Mouse (Mus musculus): ENCODE data around the gene Nfyc. TPM values are rescaled to one million over a fixed set of nuclear protein-coding genes. Genes with fewer than 3 reads are reported as not detected.

The Nfyc gene
- total RNA-seq (2012; rRNA removed) = 47.1 and 62.0 TPM in 2 replicates

- TF ChIP-seq ZC3H11A (IDR thresholded peaks at IDR 0.05; ENCODE audit: borderline replicate concordance, low read depth, low read length) = no peak
- no peak for TF ChIP-seq ZNF384 (IDR thresholded peaks at IDR 0.05; ENCODE audit: low read depth, low read length)
- no peak for TF ChIP-seq CHD2 (IDR thresholded peaks at IDR 0.05; ENCODE audit: low read depth, low read length)
- TF ChIP-seq HCFC1 (IDR thresholded peaks at IDR 0.05; ENCODE audit: borderline replicate concordance, insufficient read depth, low read length) = no peak
- TF ChIP-seq MAFK (IDR thresholded peaks at IDR 0.05; ENCODE audit: insufficient read depth, low read depth, low read length) = no peak
- Histone ChIP-seq H3K4me1 (ENCODE audit: control insufficient read depth in 2 of 2, insufficient read depth in 2 of 2, low read length in 2 of 2, poor library complexity in 1 of 2) (no peaks in the 10 kb centered on the region), H3K27ac (ENCODE audit: insufficient read depth, low read depth, low read length, poor library complexity, severe bottlenecking) (no peak within 1 kb of the TSS), H3K9me3 (ENCODE audit: control insufficient read depth, insufficient read depth, low read depth, low read length) (no peaks in the 10 kb centered on the region), H3K36me3 (ENCODE audit: control insufficient read depth, insufficient read depth, low read length, poor library complexity, severe bottlenecking) (no peaks in the 10 kb centered on the region), H3K9ac (ENCODE audit: insufficient read depth, low read depth, low read length, poor library complexity, severe bottlenecking) (no peak within 1 kb of the TSS), H3K4me3 (ENCODE audit: insufficient read depth in 1 of 2, low read depth in 1 of 2, low read length in 2 of 2, poor library complexity in 1 of 2, severe bottlenecking in 1 of 2) (no peak within 1 kb of the TSS)
- in situ Hi-C loops (cut with MboI; ENCODE audit: low sequenced_read_pairs in 2 of 2, unreplicated experiment in 2 of 2) = no loop called here
- DNase-seq (ENCODE audit: low read depth, low spot score) = no peak
Measured at GRCm38 (mm10) chr4:120831472-120831871, at the start of gene Nfyc. Gene Nfyc (minus strand): TSS chr4:120831572.

GRCm38 (mm10) chr4:120880731-120881432 is 49.5 kb upstream of the Nfyc start:
- H3K4me3 ChIP-seq (ENCODE audit: insufficient read depth in 1 of 2, low read depth in 1 of 2, low read length in 2 of 2, poor library complexity in 1 of 2, severe bottlenecking in 1 of 2) = no peak overlapping the region
- H3K27ac ChIP-seq (ENCODE audit: insufficient read depth, low read depth, low read length, poor library complexity, severe bottlenecking) = no peak overlapping the region
- no peaks in the 10 kb centered on the region for H3K9me3 ChIP-seq (ENCODE audit: control insufficient read depth, insufficient read depth, low read depth, low read length)
- no peaks in the 10 kb centered on the region for H3K36me3 ChIP-seq (ENCODE audit: control insufficient read depth, insufficient read depth, low read length, poor library complexity, severe bottlenecking)
- H3K9ac ChIP-seq (ENCODE audit: insufficient read depth, low read depth, low read length, poor library complexity, severe bottlenecking) = no peak overlapping the region
- TF ChIP-seq CHD2 (IDR thresholded peaks at IDR 0.05; ENCODE audit: low read depth, low read length) (no peak), HCFC1 (IDR thresholded peaks at IDR 0.05; ENCODE audit: borderline replicate concordance, insufficient read depth, low read length) (no peak), ZC3H11A (IDR thresholded peaks at IDR 0.05; ENCODE audit: borderline replicate concordance, low read depth, low read length) (no peak), ZNF384 (IDR thresholded peaks at IDR 0.05; ENCODE audit: low read depth, low read length) (no peak), MAFK (IDR thresholded peaks at IDR 0.05; ENCODE audit: insufficient read depth, low read depth, low read length) (no peak)
- peak; percentile 7 for DNase-seq (ENCODE audit: low read depth, low spot score)
- H3K4me1 ChIP-seq (ENCODE audit: control insufficient read depth in 2 of 2, insufficient read depth in 2 of 2, low read length in 2 of 2, poor library complexity in 1 of 2) = no peaks in the 10 kb centered on the region
- in situ Hi-C loops (cut with MboI; ENCODE audit: low sequenced_read_pairs in 2 of 2, unreplicated experiment in 2 of 2) = no loop called here

GRCm38 (mm10) chr4:120879386-120879785 is 48.0 kb upstream of the Nfyc start:
- TF ChIP-seq CHD2 (IDR thresholded peaks at IDR 0.05; ENCODE audit: low read depth, low read length) (no peak), MAFK (IDR thresholded peaks at IDR 0.05; ENCODE audit: insufficient read depth, low read depth, low read length) (no peak), ZNF384 (IDR thresholded peaks at IDR 0.05; ENCODE audit: low read depth, low read length) (no peak), ZC3H11A (IDR thresholded peaks at IDR 0.05; ENCODE audit: borderline replicate concordance, low read depth, low read length) (no peak), HCFC1 (IDR thresholded peaks at IDR 0.05; ENCODE audit: borderline replicate concordance, insufficient read depth, low read length) (no peak)
- no peak for DNase-seq (ENCODE audit: low read depth, low spot score)
- Histone ChIP-seq H3K9me3 (ENCODE audit: control insufficient read depth, insufficient read depth, low read depth, low read length) (no peaks in the 10 kb centered on the region), H3K27ac (ENCODE audit: insufficient read depth, low read depth, low read length, poor library complexity, severe bottlenecking) (no peak overlapping the region), H3K4me3 (ENCODE audit: insufficient read depth in 1 of 2, low read depth in 1 of 2, low read length in 2 of 2, poor library complexity in 1 of 2, severe bottlenecking in 1 of 2) (no peak overlapping the region), H3K9ac (ENCODE audit: insufficient read depth, low read depth, low read length, poor library complexity, severe bottlenecking) (no peak overlapping the region), H3K36me3 (ENCODE audit: control insufficient read depth, insufficient read depth, low read length, poor library complexity, severe bottlenecking) (no peaks in the 10 kb centered on the region), H3K4me1 (ENCODE audit: control insufficient read depth in 2 of 2, insufficient read depth in 2 of 2, low read length in 2 of 2, poor library complexity in 1 of 2) (no peaks in the 10 kb centered on the region)
- in situ Hi-C loops (cut with MboI; ENCODE audit: low sequenced_read_pairs in 2 of 2, unreplicated experiment in 2 of 2) = no loop called here

- TF ChIP-seq ZC3H11A (IDR thresholded peaks at IDR 0.05; ENCODE audit: borderline replicate concordance, low read depth, low read length) (no peak), ZNF384 (IDR thresholded peaks at IDR 0.05; ENCODE audit: low read depth, low read length) (no peak), CHD2 (IDR thresholded peaks at IDR 0.05; ENCODE audit: low read depth, low read length) (no peak), HCFC1 (IDR thresholded peaks at IDR 0.05; ENCODE audit: borderline replicate concordance, insufficient read depth, low read length) (no peak), MAFK (IDR thresholded peaks at IDR 0.05; ENCODE audit: insufficient read depth, low read depth, low read length) (no peak)
- no peak overlapping the region for H3K9ac ChIP-seq (ENCODE audit: insufficient read depth, low read depth, low read length, poor library complexity, severe bottlenecking)
- in situ Hi-C loops (cut with MboI; ENCODE audit: low sequenced_read_pairs in 2 of 2, unreplicated experiment in 2 of 2) = no loop called here
- H3K9me3 ChIP-seq (ENCODE audit: control insufficient read depth, insufficient read depth, low read depth, low read length) = no peaks in the 10 kb centered on the region
- no peak overlapping the region for H3K27ac ChIP-seq (ENCODE audit: insufficient read depth, low read depth, low read length, poor library complexity, severe bottlenecking)
- no peaks in the 10 kb centered on the region for H3K4me1 ChIP-seq (ENCODE audit: control insufficient read depth in 2 of 2, insufficient read depth in 2 of 2, low read length in 2 of 2, poor library complexity in 1 of 2)
- DNase-seq (ENCODE audit: low read depth, low spot score) = no peak
- H3K4me3 ChIP-seq (ENCODE audit: insufficient read depth in 1 of 2, low read depth in 1 of 2, low read length in 2 of 2, poor library complexity in 1 of 2, severe bottlenecking in 1 of 2) = no peak overlapping the region
- no peaks in the 10 kb centered on the region for H3K36me3 ChIP-seq (ENCODE audit: control insufficient read depth, insufficient read depth, low read length, poor library complexity, severe bottlenecking)
Measured at GRCm38 (mm10) chr4:120878728-120879127, 47.4 kb upstream of the Nfyc start.

Data from ES-E14 (cell line).